Mouse (Mus musculus) bone marrow macrophage, adult 2 months (primary cell): ENCODE measurements around the gene Hydin.

ENCODE experiments used
- CTCF ChIP-seq: IDR thresholded peaks from 2 replicates; pipeline ENCODE4 v1.5.1; 2012; ENCODE audit warnings: low read depth, mild to moderate bottlenecking, low read length, moderate library complexity
- POLR2A ChIP-seq: IDR thresholded peaks from 2 replicates; pipeline ENCODE4 v1.6.1; 2012; ENCODE audit warnings: mild to moderate bottlenecking, low read depth, low read length, borderline replicate concordance

DNA sequence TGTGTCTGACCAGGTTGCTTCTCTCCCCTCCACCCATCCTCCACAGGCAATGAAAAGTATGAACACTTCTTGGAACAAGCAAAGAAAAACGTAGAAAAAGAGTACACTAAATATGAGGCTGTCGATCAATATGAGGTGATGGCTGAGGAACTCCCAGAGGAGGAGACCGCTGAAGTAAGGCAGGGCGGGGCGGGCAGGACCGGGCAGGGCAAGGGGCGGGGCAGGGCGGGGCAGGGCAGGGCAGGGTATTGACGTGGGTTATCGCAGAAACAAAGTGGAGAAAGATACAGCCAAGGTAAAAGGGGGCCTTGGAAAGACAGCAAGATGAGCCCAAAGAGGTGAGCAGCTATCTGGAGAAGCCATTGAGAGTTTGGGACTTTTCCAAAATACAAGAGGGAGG is 236.1 kb downstream of the Hydin start:
- TF ChIP-seq CTCF (no peak), POLR2A (no peak)
